Mouse (Mus musculus): ENCODE measurements at regions not wholly inside any gene's neighbourhood (a gene's known extent, or its start where the extent isn't known, plus 50 kb on each side); places are given as distances from the start of the nearest gene placed in this dataset.

DNA sequence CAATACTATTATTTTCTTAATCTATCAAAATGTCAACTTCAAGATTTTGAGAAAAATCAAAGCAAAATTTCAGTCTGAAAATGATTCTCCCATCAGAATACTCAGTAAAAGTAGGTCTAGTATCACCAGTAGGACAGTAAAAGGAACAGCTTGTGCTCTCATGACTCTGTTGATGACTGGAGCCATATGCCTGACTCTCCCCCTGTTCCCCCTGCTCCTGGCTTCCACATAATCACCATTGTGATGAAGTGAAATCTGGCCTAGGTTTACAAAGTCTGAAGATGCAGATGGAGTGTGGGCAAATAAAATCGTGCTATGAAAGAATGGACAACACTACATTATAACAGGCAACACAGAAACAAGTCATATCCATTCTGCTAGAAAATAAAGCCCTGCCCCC, 708.3 kb upstream of the Nrsn1 start:
- TF ChIP-seq CTCF (IDR thresholded peaks at IDR 0.05; ENCODE audit: low read depth, low read length) (no peak), POLR2A (IDR thresholded peaks at IDR 0.05; ENCODE audit: borderline replicate concordance, low read depth, low read length) (no peak)

All from bone marrow macrophage, adult 2 months (primary cell).